Mouse (Mus musculus) thymus, adult 2 months (tissue): Measurements from ENCODE around the gene Rab4b.

Experiments used
- CTCF ChIP-seq: fragments of 200-500 bp; IDR thresholded peaks from 2 replicates; pipeline ENCODE4 v1.5.1; 2012; ENCODE audit warnings: mild to moderate bottlenecking, control low read depth, low read length, moderate library complexity, borderline replicate concordance; ENCODE audit not compliant: control insufficient read depth, poor library complexity, insufficient read depth; ENCODE audit errors: extremely low read depth
- POLR2A ChIP-seq: fragments of 200-500 bp; IDR thresholded peaks from 2 replicates; pipeline ENCODE4 v1.6.1; 2012; ENCODE audit warnings: mild to moderate bottlenecking, low read length, control low read depth, moderate library complexity; ENCODE audit not compliant: control insufficient read depth, poor library complexity, insufficient read depth; ENCODE audit errors: extremely low read depth

DNA sequence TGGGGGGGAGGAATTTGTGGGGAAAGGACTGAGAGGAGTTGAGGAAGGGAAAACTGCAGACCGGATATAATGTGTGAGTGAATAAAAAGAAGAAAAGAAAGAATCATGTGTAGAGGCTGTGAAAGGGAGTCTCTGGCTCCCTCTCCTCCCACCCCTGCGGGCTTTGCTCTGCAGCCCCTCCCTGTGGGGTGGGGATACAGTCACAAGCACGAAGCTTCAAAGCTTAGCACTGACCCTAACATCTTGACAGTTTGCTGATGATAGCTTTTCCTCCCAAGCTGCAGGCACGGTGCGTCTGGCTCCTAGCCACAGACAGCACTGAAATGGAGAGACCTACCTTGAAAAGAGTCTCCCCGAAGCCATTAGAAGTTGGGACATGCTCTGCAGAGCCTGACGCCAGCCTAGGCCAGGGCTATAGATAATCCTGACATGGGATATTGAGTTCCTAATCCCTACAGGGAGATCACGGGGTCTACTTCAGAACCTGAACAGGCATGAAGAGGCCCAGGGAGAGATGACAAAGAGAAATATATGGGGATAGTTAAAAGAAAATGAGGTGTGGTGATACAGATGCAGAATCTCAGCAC lies 42.2 kb downstream of the Rab4b start:
- no peak for TF ChIP-seq CTCF
- no peak for TF ChIP-seq POLR2A
